Mouse (Mus musculus) limb, embryonic 14.5 days (tissue): ENCODE results near the gene Ffar4. TPM values are rescaled to one million over a fixed set of nuclear protein-coding genes. Genes with fewer than 3 reads are reported as not detected.

Source experiments
- ATAC-seq: fragments of 200-750 bp; cut with Nextera tagmentation; 2 replicates; pipeline ENCODE4 v1.8.0; 2017; ENCODE audit warnings: low read depth, moderate number of reproducible peaks, moderate TSS enrichment; ENCODE audit not compliant: low FRiP score
- DNase-seq: peaks from one replicate; pipeline ENCODE4 v3.0.0-alpha.2; 2015; ENCODE audit warnings: low spot score
- H3K27ac ChIP-seq: fragments of 300-500 bp; sonication (generic); replicated peaks from 2 replicates; pipeline ENCODE4 v1.5.1; 2014; ENCODE audit warnings: low read depth, mild to moderate bottlenecking, low read length, moderate library complexity, mixed read lengths
- H3K27me3 ChIP-seq: fragments of 300-500 bp; sonication (generic); 2 replicates; pipeline ENCODE4 v1.6.1; 2014; ENCODE audit warnings: low read length, mixed read lengths; ENCODE audit not compliant: control insufficient read depth, insufficient read depth
- H3K36me3 ChIP-seq: fragments of 300-500 bp; sonication (generic); 2 replicates; pipeline ENCODE4 v1.6.1; 2014; ENCODE audit warnings: mild to moderate bottlenecking, low read length, moderate library complexity, mixed read lengths; ENCODE audit not compliant: control insufficient read depth, insufficient read depth
- H3K4me1 ChIP-seq: fragments of 300-500 bp; sonication (generic); 2 replicates; pipeline ENCODE4 v1.6.1; 2014; ENCODE audit warnings: antibody characterized with exemption, low read length, mixed read lengths; ENCODE audit not compliant: control insufficient read depth, insufficient read depth
- H3K4me2 ChIP-seq: fragments of 300-500 bp; sonication (generic); replicated peaks from 2 replicates; pipeline ENCODE4 v1.6.1; 2014; ENCODE audit warnings: low read depth, mild to moderate bottlenecking, low read length, moderate library complexity; ENCODE audit not compliant: severe bottlenecking
- H3K4me3 ChIP-seq: fragments of 300-500 bp; sonication (generic); replicated peaks from 2 replicates; pipeline ENCODE4 v1.5.1; 2014; ENCODE audit warnings: low read length
- H3K9ac ChIP-seq: fragments of 300-500 bp; sonication (generic); 2 replicates; pipeline ENCODE4 v1.6.1; 2014; ENCODE audit warnings: mild to moderate bottlenecking, low read depth, low read length, moderate library complexity; ENCODE audit not compliant: severe bottlenecking
- H3K9me3 ChIP-seq: fragments of 300-500 bp; sonication (generic); 2 replicates; pipeline ENCODE4 v1.6.1; 2016; ENCODE audit warnings: low read length; ENCODE audit not compliant: control insufficient read depth
- POLR2A ChIP-seq: fragments of 200-500 bp; IDR thresholded peaks from 2 replicates; pipeline ENCODE4 v1.8.0; 2012; ENCODE audit warnings: inconsistent platforms, mild to moderate bottlenecking, moderate library complexity, borderline replicate concordance; ENCODE audit not compliant: insufficient read depth, insufficient read length; ENCODE audit errors: extremely low read depth
- WGBS: fragments of 180-500 bp; shearing (Covaris S2); extraction: QIAGEN DNeasy Blood & Tissue Kit; methylation state at CpG from one replicate; pipeline ENCODE4 v1.1.7; 2014; 5-methylcytosine and 5-hydroxymethylcytosine counted together
- polyA plus RNA-seq, 2 experiments: library from polyadenylated mRNA; depleted of rRNA in 1 of 2; stranded (reverse) in 1 of 2; unstranded in 1 of 2; fragments of >200 nt; fragmentation: Nextera tagmentation in 1 of 2; extraction: Ambion mirVana in 1 of 2; gene quantifications; 2 replicates each; pipeline versions ENCODE4 v1.2.1 to v1.2.3; 2012 to 2014

Gene Ffar4
- polyA plus RNA-seq, 2 experiments = 0.22 to 0.44 TPM

GRCm38 (mm10) chr19:38143540-38144271 lies 46.8 kb downstream of the Ffar4 start:
- no peak for DNase-seq
- no peaks in the 10 kb centered on the region for H3K4me1 ChIP-seq

GRCm38 (mm10) chr19:38156243-38156642 lies 59.4 kb downstream of the Ffar4 start:
- DNase-seq (no peak), ATAC-seq (no peak)
- WGBS = 98% methylated on average over 1 of the region's 1 CpGs

More at GRCm38 (mm10) chr19:38143540-38144271, 46.8 kb downstream of the Ffar4 start:
- Histone ChIP-seq H3K4me3 (no peak overlapping the region), H3K9me3 (no peaks in the 10 kb centered on the region), H3K27me3 (no peaks in the 10 kb centered on the region), H3K4me2 (no peak overlapping the region), H3K9ac (no peak overlapping the region), H3K36me3 (no peaks in the 10 kb centered on the region), H3K27ac (no peak overlapping the region)
- 72% methylated on average over 4 of the region's 4 CpGs for WGBS
- no peak for TF ChIP-seq POLR2A
- no peak for ATAC-seq

GRCm38 (mm10) chr19:38161648-38162354 lies 64.9 kb downstream of the Ffar4 start:
- no peaks in the 10 kb centered on the region for H3K9me3 ChIP-seq

More at GRCm38 (mm10) chr19:38156243-38156642, 59.4 kb downstream of the Ffar4 start:
- Histone ChIP-seq H3K4me1 (no peaks in the 10 kb centered on the region), H3K27me3 (no peaks in the 10 kb centered on the region), H3K27ac (no peak overlapping the region), H3K4me2 (no peak overlapping the region), H3K9me3 (no peaks in the 10 kb centered on the region), H3K36me3 (no peaks in the 10 kb centered on the region), H3K4me3 (no peak overlapping the region), H3K9ac (no peak overlapping the region)
- no peak for TF ChIP-seq POLR2A

More at GRCm38 (mm10) chr19:38161648-38162354, 64.9 kb downstream of the Ffar4 start:
- no peak overlapping the region for H3K4me3 ChIP-seq
- no peak overlapping the region for H3K9ac ChIP-seq
- TF ChIP-seq POLR2A = no peak
- no peak overlapping the region for H3K27ac ChIP-seq
- ATAC-seq = no peak
- H3K27me3 ChIP-seq = no peaks in the 10 kb centered on the region
- no peak for DNase-seq
- no peaks in the 10 kb centered on the region for H3K4me1 ChIP-seq
- H3K4me2 ChIP-seq = no peak overlapping the region
- no peaks in the 10 kb centered on the region for H3K36me3 ChIP-seq
- 91% methylated on average over 21 of the region's 21 CpGs for WGBS

Other genes with a start within 250 kb of the Ffar4 start
- 32.8 and 35.9 TPM in 2 replicates for gene Myof, start 53.5 kb upstream of the Ffar4 start, polyA plus RNA-seq (2012; rRNA removed)
- 19.7 and 21.8 TPM in 2 replicates for gene Myof, start 53.5 kb upstream of the Ffar4 start, polyA plus RNA-seq (2014; fragmentation: Nextera tagmentation; extraction: Ambion mirVana)
- gene Cep55, start 42.1 kb upstream of the Ffar4 start, polyA plus RNA-seq (2012; rRNA removed) = 17.0 and 22.0 TPM in 2 replicates
- 20.3 and 21.0 TPM in 2 replicates for gene Cep55, start 42.1 kb upstream of the Ffar4 start, polyA plus RNA-seq (2014; fragmentation: Nextera tagmentation; extraction: Ambion mirVana)
- gene Rbp4, start 28.2 kb downstream of the Ffar4 start, polyA plus RNA-seq (2012; rRNA removed) = 20.1 and 20.5 TPM in 2 replicates
- gene Rbp4, start 28.2 kb downstream of the Ffar4 start, polyA plus RNA-seq (2014; fragmentation: Nextera tagmentation; extraction: Ambion mirVana) = 16.0 and 18.0 TPM in 2 replicates
- 0.04 TPM in 1 of 2 replicates, not detected in the other for gene Pde6c, start 35.7 kb downstream of the Ffar4 start, polyA plus RNA-seq (2012; rRNA removed)
- gene Pde6c, start 35.7 kb downstream of the Ffar4 start, polyA plus RNA-seq (2014; fragmentation: Nextera tagmentation; extraction: Ambion mirVana) = not detected in 2 replicates
- 16.7 and 30.9 TPM in 2 replicates for gene Fra10ac1, start 127.1 kb downstream of the Ffar4 start, polyA plus RNA-seq (2012; rRNA removed)
- 32.4 and 33.6 TPM in 2 replicates for gene Fra10ac1, start 127.1 kb downstream of the Ffar4 start, polyA plus RNA-seq (2014; fragmentation: Nextera tagmentation; extraction: Ambion mirVana)
- 2.3 and 2.5 TPM in 2 replicates for gene Lgi1, start 167.5 kb downstream of the Ffar4 start, polyA plus RNA-seq (2012; rRNA removed)
- gene Lgi1, start 167.5 kb downstream of the Ffar4 start, polyA plus RNA-seq (2014; fragmentation: Nextera tagmentation; extraction: Ambion mirVana) = 1.7 and 3.3 TPM in 2 replicates